Mouse (Mus musculus): Measurements from ENCODE around the gene Slc39a11.
"Not testable (repeated sequence)": the region's sequence is repeated elsewhere in the genome, so short reads cannot be mapped to it uniquely, and the experiment has no call there.

Gene Slc39a11

DNA sequence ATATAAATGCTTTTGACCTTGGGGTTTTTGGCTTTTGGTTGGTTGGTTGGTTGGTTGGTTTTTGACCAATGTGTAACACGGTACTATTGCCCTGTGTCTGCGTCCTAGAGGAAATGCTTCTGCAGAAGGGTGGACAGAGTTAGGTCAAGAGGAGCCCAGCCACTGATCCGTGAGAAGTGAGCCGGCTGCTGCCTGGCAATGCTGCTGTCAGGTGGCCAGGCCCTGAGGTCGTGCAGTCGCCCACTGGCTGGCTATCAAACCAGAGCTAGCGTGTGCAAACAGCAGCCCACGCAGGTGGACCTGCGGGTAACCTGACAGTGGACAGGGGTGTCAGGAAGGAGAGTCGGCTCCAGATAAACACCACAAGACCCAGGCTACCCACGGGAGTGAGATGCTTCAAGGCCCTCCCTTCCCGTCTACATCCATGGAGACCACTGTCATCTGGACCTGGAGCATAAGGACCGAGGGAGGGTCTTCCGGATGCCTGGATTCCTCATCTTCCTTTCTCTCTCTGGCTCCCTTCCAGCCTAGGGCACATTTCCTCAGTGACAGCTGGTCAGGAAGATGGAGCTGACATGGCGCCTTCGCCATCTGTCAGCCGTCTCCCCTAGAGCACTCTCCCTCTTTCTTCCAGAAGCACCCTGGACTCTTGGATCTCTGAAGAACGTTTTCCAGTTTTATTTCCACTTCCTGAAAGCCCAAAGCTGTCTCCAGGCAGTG lies 49.2 kb downstream of the Slc39a11 start:
- no peak for DNase-seq (ENCODE audit: low read depth, low spot score)

DNA sequence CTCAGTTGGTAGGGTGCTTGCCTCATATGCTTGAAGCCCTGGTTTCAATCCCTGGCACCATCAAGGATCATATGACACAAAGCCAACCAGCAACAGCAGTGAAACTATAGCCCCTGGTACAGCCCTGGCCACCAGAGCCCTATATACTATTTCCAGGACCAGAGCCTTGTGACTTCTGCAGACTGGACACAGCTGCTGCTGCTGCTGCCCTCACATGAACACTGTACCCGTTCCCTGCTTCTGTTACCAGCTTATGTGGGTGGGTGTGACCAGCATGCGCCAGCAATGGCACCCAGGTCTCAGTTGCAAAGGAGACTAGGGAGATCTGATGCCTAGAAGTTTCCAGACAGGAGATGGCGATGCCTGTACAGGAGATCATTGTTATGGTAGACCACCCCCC lies 52.2 kb downstream of the Slc39a11 start:
- peak; percentile 27 for DNase-seq (ENCODE audit: low read depth, low spot score)

GRCm38 (mm10) chr11:113595144-113595543 lies 54.7 kb downstream of the Slc39a11 start:
- no peak for DNase-seq (ENCODE audit: low read depth, low spot score)

GRCm38 (mm10) chr11:113588936-113589335 lies 60.9 kb downstream of the Slc39a11 start:
- no peak for DNase-seq (ENCODE audit: low read depth, low spot score)

DNA sequence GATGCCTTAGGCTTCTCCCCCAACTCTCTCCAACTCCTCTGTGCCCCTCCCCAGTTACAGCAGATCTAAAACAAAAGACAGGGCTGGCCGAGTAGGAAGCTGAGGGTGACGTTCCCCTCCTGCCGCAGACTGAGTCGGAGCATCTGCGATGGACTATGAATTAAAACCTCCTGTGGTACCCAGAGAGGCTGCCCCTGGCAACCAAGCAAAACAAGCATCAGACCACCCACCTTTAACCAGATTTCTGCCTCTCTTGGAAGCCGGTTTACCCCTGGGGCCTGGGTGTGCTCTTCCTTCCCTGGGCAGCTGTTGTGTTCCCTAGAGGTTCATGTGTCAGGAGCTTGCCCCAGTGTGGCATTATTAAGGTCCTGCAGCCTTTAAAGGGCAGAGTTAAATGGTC lies 63.5 kb downstream of the Slc39a11 start:
- no peak for DNase-seq (ENCODE audit: low read depth, low spot score)

DNA sequence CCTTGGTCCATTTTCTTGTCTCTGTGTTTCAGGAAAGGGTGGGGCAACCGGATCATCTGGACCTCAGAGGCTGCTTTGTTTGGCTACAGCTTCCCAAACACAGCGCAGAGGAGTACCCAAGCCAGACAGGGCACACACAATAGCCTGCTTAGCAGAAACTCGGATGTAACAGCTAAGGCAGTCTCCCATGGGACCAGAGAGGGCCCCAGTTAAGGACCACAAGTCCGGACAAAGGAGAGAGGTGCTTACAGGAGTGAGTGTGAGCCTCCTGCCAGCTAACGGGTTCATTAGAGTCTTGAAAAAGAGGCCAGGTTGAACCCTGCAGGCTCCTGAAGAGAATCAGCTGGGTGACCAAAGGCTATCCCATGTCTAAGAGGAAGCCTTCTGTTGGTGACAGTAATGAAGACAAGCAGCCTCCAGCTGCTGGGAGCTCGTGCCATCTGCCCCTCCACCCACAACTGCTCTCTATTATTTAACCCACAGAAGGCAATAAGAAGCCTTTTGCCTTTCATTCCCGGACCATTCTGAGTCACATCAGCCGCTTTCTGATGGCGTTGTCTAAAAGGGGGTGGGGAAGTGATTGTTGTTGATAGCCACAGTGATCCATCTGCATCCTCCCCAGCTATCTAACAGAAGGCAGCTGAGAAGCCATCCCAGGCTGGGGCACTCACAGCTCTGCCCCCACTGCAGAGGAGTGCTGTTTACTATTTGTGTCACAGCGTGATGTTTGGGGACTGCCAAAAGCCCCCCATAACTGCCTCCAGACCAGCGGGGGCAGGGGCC lies 65.8 kb downstream of the Slc39a11 start:
- no peak for DNase-seq (ENCODE audit: low read depth, low spot score)

DNA sequence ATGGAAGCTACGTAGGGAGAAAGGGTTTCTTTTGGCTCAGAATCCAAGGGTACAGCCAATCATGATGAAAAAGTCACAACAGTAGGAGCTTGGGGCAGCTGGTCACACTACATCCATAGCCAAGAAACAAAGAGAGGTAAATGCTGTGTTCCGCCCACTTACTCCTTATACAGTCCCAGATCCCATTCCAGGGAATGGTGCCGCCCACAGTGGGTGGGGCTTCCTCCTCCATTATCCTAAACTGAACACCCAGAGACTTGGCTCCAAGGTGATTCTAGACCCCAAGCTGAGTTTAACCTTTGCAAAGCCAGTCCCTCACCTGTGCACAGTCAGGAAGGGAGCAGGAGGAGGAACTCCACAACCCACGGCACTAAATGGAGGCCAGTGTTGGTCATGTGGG lies 72.7 kb downstream of the Slc39a11 start:
- DNase-seq (ENCODE audit: low read depth, low spot score): no peak

DNA sequence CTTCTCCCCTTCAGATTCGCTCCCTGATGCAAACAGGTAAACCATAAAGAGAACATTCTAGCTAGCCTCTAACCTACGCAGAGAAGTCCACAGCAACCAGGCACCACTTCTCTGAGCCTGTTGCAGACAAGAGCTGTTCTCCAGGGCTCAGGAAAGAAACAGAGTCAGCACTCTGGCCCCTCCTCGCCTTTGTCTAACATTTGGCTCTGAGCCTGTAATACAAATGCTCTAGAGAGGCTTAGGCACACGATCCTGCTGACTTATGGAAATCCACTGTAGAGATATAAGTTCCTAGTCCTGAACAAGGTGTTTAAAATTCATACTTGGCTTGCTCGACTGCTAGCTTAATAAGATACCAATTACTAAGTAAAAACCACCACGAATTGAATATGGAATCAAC lies 77.2 kb downstream of the Slc39a11 start:
- no peak for DNase-seq (ENCODE audit: low read depth, low spot score)

- no peak for DNase-seq (ENCODE audit: low read depth, low spot score)
Measured at GRCm38 (mm10) chr11:113571616-113572015, 78.3 kb downstream of the Slc39a11 start.

DNA sequence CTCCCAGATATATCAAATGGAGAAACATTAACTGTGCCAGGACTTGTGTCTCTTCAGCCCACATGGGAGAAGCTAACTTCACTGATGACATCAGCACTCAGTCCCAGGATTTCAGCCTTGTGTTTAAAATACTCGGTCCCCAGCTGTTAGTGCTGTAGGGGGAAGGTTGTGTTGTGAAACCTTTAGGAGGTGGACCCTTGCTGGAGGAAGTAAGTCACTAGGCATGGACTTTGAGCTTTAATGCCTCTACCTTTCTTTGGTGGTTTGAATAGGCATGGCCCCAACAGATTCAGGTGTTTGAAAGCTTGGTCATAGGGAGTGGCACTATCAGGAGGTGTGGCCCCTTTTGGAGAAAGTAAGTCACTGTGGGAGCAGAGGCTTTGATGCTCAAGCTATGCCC lies 80.9 kb downstream of the Slc39a11 start:
- no peak for DNase-seq (ENCODE audit: low read depth, low spot score)

GRCm38 (mm10) chr11:113567926-113568325 lies 82.0 kb downstream of the Slc39a11 start:
- DNase-seq (ENCODE audit: low read depth, low spot score): not testable (repeated sequence)

DNA sequence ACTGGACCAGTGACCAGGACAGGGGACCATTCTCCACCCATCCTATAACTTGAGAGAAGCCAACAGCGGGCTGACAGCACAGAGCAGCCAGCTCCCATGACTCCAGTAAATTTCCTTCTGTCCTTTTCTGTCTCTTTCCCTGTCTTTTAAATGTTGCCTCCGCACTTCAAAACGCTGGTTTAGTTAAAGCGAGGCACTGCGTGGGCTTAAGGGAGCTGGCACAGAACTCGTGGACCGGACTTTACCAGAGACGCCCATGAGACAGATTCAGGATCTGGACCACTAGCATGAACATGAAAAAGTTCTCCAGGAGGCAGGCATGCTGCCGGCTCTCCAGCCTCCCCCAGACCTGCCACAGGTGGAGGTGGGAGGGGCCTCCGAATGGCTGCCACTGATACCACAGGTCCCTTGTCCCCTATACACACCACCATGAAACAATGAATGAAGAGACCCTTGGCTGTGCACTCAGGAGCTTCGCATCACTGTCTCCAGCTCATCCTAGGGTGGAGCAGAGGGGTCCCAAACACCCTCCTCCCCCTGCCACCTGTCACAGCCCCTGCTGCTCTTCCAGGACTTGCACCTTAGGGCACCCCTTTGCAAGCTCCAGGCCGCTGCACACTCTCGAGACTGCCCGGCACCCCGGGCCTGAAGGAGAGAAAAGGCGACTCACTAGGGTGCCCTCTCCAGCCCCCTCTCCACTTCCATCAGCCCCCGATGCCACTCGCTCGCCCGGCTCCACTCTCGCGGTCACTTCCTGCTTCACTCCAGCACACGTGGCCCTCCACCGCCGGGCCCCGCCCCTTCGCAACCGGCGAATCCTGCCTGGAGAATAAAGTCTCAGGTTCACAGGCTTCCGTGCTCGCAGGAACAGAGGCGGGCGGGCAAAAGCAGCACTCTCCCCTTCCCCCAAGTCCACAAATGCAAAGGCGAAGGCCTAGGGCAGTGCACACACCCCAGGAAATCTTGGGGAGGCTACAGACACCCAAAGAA lies 84.6 kb downstream of the Slc39a11 start:
- DNase-seq (ENCODE audit: low read depth, low spot score): peak; percentile 46

GRCm38 (mm10) chr11:113562326-113562725 lies 87.6 kb downstream of the Slc39a11 start:
- no peak for DNase-seq (ENCODE audit: low read depth, low spot score)

GRCm38 (mm10) chr11:113560150-113560549 lies 89.7 kb downstream of the Slc39a11 start:
- no peak for DNase-seq (ENCODE audit: low read depth, low spot score)

DNA sequence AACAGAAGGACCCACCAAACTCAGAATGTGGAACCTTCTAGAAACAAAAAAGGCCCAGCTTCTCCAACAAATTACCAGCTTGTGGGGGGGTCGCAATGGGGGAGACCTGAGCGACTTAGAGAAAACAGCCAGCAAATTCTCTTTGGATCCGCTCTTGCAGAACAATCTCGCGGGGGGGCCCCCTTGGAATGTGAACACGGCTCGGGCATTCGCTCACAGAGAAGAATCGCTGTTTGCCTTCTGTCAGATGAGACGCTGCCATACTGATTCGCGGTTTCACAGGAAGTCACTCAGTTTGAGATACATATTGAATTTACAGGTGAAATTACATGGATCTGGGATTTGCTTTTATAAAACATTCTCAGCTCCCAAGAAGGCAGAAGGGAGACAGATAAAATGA lies 91.4 kb downstream of the Slc39a11 start:
- DNase-seq (ENCODE audit: low read depth, low spot score): no peak

DNA sequence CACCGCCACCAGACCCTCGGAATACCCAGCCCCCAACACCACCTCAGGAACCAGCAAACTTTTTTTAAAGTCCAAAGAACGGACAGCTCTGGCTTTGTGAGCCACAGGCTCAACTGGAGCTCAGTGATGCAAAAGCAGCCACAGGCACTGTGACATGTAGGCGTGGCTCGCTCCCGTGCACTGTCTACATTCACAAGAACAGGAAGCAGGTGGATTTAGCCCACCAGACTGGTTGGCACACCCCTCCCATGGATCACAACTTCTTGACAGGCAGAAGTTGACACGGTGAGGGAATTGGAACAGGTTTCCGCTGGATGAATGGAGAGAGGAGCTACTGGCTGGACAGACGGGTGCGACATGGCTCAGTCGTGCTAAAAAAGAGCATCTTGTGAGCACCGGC lies 93.7 kb downstream of the Slc39a11 start:
- no peak for DNase-seq (ENCODE audit: low read depth, low spot score)

DNA sequence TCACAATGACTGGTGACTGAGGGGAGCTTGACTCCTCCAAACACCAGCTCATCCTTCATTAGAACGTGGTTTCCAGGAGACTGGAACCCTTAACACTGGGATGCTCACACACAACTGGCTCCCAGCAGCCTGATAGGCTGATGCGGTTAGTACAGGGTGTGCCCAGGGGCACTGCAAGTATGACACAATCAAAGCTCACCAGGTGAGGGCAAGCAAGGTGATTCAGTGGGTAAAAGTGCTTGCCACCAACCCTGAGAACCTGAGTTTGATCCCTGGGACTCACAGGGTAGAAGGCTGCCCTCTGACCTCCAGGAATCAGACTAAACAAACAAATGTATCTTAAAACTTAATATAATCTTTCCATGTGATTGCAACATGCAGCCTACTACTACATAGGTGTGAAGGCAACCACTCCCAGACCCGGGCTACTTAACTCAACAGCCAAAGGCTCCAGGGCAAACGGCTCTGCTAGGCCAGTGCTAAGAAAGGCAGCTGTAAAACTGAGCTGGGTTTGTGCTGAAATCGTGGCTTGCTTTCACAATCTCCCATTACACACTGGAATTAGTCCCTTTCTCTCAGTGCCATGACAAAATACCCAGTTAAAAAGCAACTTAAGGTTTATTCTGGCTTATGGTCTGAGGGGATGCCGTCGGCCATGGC lies 95.0 kb downstream of the Slc39a11 start:
- no peak for DNase-seq (ENCODE audit: low read depth, low spot score)

DNA sequence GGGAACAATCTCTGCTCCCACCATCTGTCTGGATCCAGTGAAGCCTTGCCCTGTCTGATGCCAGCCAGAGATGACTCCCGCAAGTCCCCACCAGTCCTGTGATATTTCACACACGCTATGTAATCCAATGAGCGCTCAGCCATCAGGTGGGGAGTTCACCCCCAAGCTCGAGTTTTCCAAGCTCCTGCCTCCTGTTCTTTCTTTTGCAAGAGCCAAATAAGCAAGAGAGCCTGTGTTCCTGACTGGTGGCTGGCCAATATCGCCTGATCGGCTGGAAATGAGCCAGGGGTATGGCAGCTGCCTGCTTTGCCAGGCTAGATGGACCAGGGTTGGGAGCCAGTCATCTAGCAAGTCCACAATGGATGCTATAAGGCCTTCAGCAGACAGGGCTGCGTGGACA lies 95.7 kb downstream of the Slc39a11 start:
- no peak for DNase-seq (ENCODE audit: low read depth, low spot score)

DNA sequence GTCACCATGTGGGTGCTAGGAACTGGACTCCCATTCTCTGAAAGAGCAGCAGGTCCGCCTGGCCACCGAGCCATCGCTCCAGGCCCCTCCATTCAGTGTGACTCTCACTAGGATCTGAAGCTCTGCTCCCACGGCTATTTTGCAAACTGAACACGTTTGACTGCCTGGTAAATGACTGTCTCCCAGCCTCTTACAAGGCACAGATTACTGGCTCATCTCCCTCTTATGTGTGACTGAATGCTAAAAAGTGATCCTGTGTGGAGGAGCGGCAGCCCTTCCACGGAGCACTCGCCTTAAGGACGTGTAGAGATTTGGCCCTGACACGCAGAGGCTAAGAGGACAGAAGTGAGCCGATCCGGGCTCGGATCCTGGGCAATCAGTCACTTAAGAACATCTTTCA lies 96.3 kb downstream of the Slc39a11 start:
- DNase-seq (ENCODE audit: low read depth, low spot score): no peak

DNA sequence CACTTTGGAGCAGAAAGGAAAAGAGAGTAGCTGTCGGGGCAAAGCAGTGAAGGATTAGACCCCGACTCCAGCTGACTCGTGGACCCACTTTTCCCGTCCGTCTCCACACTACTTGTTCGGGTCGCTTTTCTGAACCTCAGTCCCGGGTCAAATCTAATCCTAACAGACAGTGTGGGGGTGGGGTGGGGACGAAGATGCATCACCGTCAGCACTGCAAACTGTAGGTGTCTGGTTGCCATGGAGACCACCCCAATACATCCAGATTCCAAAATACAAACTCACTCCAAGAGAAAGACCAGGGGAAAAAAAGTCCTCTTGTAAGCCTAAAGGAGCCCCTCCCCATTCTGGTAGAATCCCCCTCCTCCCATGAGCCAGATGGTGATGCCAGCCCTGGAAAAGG lies 97.3 kb downstream of the Slc39a11 start:
- no peak for DNase-seq (ENCODE audit: low read depth, low spot score)

- no peak for DNase-seq (ENCODE audit: low read depth, low spot score)
Measured at GRCm38 (mm10) chr11:113546217-113546877, 103.5 kb downstream of the Slc39a11 start.

Measured in skeletal muscle tissue, adult 2 months (tissue).